Mouse (Mus musculus) thymus, adult 2 months (tissue): ENCODE results near the gene Lin28b.

Experiments
- CTCF ChIP-seq: fragments of 200-500 bp; IDR thresholded peaks from 2 replicates; pipeline ENCODE4 v1.5.1; 2012; ENCODE audit warnings: mild to moderate bottlenecking, control low read depth, low read length, moderate library complexity, borderline replicate concordance; ENCODE audit not compliant: control insufficient read depth, poor library complexity, insufficient read depth; ENCODE audit errors: extremely low read depth
- POLR2A ChIP-seq: fragments of 200-500 bp; IDR thresholded peaks from 2 replicates; pipeline ENCODE4 v1.6.1; 2012; ENCODE audit warnings: mild to moderate bottlenecking, low read length, control low read depth, moderate library complexity; ENCODE audit not compliant: control insufficient read depth, poor library complexity, insufficient read depth; ENCODE audit errors: extremely low read depth

DNA sequence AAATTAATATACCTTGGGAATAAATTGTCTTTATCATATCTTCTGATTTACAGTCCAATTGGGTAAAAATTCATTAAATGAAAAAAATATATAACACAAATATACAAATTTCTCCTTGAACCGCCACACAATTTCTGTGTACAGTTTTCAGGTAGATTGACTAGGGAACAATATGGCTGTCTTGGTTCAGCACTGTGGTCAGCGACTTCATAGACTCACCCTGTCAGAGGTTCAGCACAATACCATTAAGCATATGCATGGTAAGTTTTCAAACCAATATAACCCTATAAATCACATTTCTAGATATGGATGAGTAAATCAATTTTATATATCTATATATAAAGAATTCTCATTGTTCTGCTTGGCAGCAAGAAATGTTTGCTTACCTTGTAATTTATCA lies 3.0 kb downstream of the Lin28b start:
- TF ChIP-seq CTCF (no peak), POLR2A (no peak)
